Mouse (Mus musculus) lung, postnatal 0 days (tissue): Measurements from ENCODE around the gene Otof. TPM values are rescaled to one million over a fixed set of nuclear protein-coding genes. Genes with fewer than 3 reads are reported as not detected.
A peak's percentile ranks its signal among the peaks of the same experiment; 100 is the strongest.

Experiments
- ATAC-seq: fragments of 200-750 bp; cut with Nextera tagmentation; 2 replicates; pipeline ENCODE4 v1.8.0; 2017; ENCODE audit warnings: moderate library complexity
- DNase-seq: peaks from one replicate; pipeline ENCODE4 v3.0.0-alpha.2; 2016; ENCODE audit warnings: low spot score
- H3K27ac ChIP-seq: fragments of 300-500 bp; sonication (generic); 2 replicates; pipeline ENCODE4 v1.5.1; 2014; ENCODE audit warnings: antibody characterized with exemption, mild to moderate bottlenecking, low read length, mixed read lengths
- H3K27me3 ChIP-seq: fragments of 300-500 bp; sonication (generic); replicated peaks from 2 replicates; pipeline ENCODE4 v1.6.1; 2014; ENCODE audit warnings: low read length, mixed read lengths; ENCODE audit not compliant: insufficient read depth
- H3K36me3 ChIP-seq: fragments of 300-500 bp; sonication (generic); 2 replicates; pipeline ENCODE4 v1.6.1; 2014; ENCODE audit warnings: low read length, mixed read lengths; ENCODE audit not compliant: insufficient read depth
- H3K4me1 ChIP-seq: fragments of 300-500 bp; sonication (generic); 2 replicates; pipeline ENCODE4 v1.6.1; 2014; ENCODE audit warnings: antibody characterized with exemption, low read depth, low read length, mixed read lengths; ENCODE audit not compliant: insufficient read depth
- H3K4me2 ChIP-seq: fragments of 300-500 bp; sonication (generic); replicated peaks from 2 replicates; pipeline ENCODE4 v1.6.1; 2014; ENCODE audit warnings: low read depth, mild to moderate bottlenecking, low read length, moderate library complexity, mixed read lengths
- H3K4me3 ChIP-seq: fragments of 300-500 bp; sonication (generic); 2 replicates; pipeline ENCODE4 v1.5.1; 2014; ENCODE audit warnings: low read depth, low read length
- H3K9ac ChIP-seq: fragments of 300-500 bp; sonication (generic); replicated peaks from 2 replicates; pipeline ENCODE4 v1.6.1; 2014; ENCODE audit warnings: low read depth, mild to moderate bottlenecking
- H3K9me3 ChIP-seq: fragments of 300-500 bp; sonication (generic); 2 replicates; pipeline ENCODE4 v1.6.1; 2016; ENCODE audit warnings: low read length, mixed read lengths
- CTCF ChIP-seq: IDR thresholded peaks from 2 replicates; pipeline ENCODE4 v1.5.1; 2016; ENCODE audit warnings: antibody characterized with exemption, mild to moderate bottlenecking
- EP300 ChIP-seq: IDR thresholded peaks from 2 replicates; pipeline ENCODE4 v1.6.1; 2016; ENCODE audit warnings: antibody characterized with exemption, mild to moderate bottlenecking, control low read depth
- WGBS: fragments of 180-500 bp; shearing (Covaris S2); extraction: QIAGEN DNeasy Blood & Tissue Kit; methylation state at CpG from one replicate; pipeline ENCODE4 v1.1.7; 2014; 5-methylcytosine and 5-hydroxymethylcytosine counted together
- polyA plus RNA-seq: library from polyadenylated mRNA; unstranded; fragments of >200 nt; fragmentation: Nextera tagmentation; extraction: Ambion mirVana; gene quantifications from 2 replicates; pipeline ENCODE4 v1.2.1, GENCODE M21; 2015

Gene Otof
- polyA plus RNA-seq, 1 experiment from 2014 or later = 0.12 TPM

DNA sequence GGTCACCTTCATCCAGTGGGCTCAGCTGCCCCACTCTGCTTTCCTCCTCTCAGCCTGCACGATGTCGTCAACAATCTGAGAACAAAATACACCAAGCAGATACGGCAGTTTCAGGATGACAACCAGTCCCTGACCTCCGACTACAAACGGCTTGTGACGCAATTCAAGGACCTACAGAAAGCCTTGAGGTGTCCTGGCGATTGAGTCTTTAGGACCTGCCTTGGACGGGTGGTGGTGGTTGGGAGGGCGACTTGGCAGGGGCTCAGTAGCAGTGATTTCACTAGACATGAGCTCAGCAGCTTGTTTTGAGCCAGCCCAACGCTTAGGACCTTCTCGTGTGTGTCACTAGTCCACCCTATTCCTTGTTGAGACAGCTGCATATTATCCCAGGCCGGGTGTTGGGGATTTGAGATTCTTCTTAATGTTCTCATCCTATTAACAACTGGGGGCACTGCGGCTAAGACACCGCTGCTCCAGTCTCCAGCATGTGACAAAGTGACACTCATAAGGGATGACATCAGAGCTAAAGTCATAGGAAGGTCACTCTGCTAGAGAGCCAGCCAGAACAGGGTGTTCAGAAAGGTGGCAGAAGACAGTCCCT, 106.1 kb downstream of the Otof start:
- Histone ChIP-seq H3K27ac (no peak overlapping the region), H3K4me2 (no peak overlapping the region), H3K9me3 (no peaks in the 10 kb centered on the region), H3K36me3 (no peaks in the 10 kb centered on the region), H3K4me3 (no peak overlapping the region), H3K27me3 (no peaks in the 10 kb centered on the region), H3K4me1 (no peaks in the 10 kb centered on the region), H3K9ac (no peak overlapping the region)
- 57% methylated on average over 14 of the region's 14 CpGs for WGBS
- peak; percentile 60 for ATAC-seq
- no peak for TF ChIP-seq CTCF
- no peak for TF ChIP-seq EP300
- DNase-seq = peak; percentile 17

DNA sequence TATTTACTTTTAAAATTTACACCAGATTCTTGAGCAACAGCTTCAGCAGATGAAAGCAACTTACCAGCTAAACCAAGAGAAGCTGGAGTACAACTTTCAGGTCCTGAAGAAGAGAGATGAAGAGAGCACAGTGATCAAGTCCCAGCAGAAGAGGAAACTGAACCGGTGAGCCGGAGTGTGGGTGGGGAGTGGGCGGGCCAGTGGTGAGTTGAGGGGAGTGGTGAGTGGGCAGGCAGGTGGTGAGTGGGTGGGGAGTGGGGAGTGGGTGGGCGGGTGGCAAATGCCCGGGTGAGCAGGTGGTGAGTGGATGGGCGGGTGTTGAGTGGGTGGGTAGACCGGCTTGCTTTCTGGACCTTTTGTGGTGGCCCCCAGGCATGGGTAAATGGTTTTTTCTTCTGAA, 106.6 kb downstream of the Otof start:
- Histone ChIP-seq H3K27me3 (no peaks in the 10 kb centered on the region), H3K4me3 (no peak overlapping the region), H3K36me3 (no peaks in the 10 kb centered on the region), H3K4me1 (no peaks in the 10 kb centered on the region), H3K27ac (no peak overlapping the region), H3K4me2 (no peak overlapping the region), H3K9me3 (no peaks in the 10 kb centered on the region), H3K9ac (no peak overlapping the region)
- TF ChIP-seq EP300 (no peak), CTCF (no peak)
- ATAC-seq (no peak), DNase-seq (no peak)
- WGBS = 70% methylated on average over 7 of the region's 7 CpGs

DNA sequence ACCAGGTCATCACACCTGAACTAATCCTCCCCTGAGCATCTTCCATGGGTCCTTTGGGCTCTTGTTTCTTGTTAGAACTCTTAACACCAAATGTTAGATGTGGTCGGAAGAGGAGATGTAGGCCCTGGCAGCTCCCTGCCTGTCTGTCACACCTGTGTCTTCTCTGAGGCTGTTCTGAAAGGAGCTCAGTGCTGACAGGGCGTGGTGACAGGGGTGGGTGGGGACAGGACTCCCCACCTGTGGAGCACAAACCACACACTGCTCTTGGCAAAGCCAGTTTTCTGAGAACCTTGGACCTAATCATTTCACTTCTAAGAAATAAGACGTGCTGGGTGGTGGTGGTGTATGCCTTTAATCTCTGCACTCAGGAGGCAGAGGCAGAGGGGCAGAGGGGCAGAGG, 108.1 kb downstream of the Otof start:
- Histone ChIP-seq H3K9me3 (no peaks in the 10 kb centered on the region), H3K27ac (no peak overlapping the region), H3K27me3 (no peaks in the 10 kb centered on the region), H3K4me3 (no peak overlapping the region), H3K9ac (no peak overlapping the region), H3K4me1 (no peaks in the 10 kb centered on the region), H3K36me3 (no peaks in the 10 kb centered on the region), H3K4me2 (no peak overlapping the region)
- no peak for DNase-seq
- TF ChIP-seq EP300 = no peak
- no peak for TF ChIP-seq CTCF
- no peak for ATAC-seq
- 53% methylated on average over 3 of the region's 3 CpGs for WGBS

DNA sequence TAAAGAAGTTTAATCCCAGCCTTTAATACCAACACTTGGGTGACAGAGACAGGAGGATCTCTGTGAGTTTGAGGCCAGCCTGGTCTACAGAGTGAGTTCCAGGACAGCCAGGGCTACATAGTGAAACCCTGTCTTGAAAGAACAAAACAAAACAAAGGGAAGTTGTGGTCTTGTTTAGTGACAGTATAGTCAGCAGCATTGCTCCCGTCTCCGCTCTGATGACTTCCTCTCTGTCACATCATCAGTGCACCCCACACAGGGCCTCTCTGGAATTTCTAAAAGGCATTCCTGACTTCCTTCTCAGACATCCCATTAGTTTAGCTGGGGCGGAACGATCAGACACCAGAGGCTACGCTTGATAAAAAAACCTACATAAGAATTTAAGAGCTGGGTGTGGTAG, 117.8 kb downstream of the Otof start:
- 37% methylated on average over 5 of the region's 5 CpGs for WGBS
- H3K4me3 ChIP-seq = no peak overlapping the region
- H3K9ac ChIP-seq = no peak overlapping the region
- no peaks in the 10 kb centered on the region for H3K4me1 ChIP-seq
- DNase-seq (peak; percentile 14), ATAC-seq (no peak)
- H3K27ac ChIP-seq = no peak overlapping the region
- no peaks in the 10 kb centered on the region for H3K36me3 ChIP-seq
- no peak overlapping the region for H3K4me2 ChIP-seq
- TF ChIP-seq CTCF (no peak), EP300 (no peak)
- H3K9me3 ChIP-seq = no peaks in the 10 kb centered on the region
- H3K27me3 ChIP-seq = no peaks in the 10 kb centered on the region

DNA sequence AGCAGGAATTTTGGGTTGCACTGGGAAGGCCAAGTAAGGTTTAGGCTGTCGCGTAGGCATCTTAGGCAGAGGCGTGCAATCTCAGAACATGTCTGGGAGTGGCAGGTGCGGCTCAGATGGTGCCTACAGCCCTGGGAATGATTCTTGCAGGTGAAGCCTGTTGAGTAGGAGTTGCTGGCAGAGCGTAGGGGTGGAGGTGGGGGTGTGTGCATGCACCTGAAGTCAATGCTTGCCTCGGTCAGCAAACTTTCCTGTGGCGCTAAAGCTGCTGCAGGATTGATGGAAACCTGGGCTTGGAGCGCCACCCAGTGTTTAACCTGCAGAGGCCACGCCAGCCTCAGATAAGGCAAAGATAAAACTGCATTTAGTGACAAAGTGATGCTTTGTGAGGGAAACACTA, 118.6 kb downstream of the Otof start:
- Histone ChIP-seq H3K9ac (no peak overlapping the region), H3K4me2 (peak overlapping the region; percentile 39), H3K27me3 (no peaks in the 10 kb centered on the region), H3K36me3 (no peaks in the 10 kb centered on the region), H3K4me1 (no peaks in the 10 kb centered on the region), H3K4me3 (peak overlapping the region; percentile 19), H3K9me3 (no peaks in the 10 kb centered on the region), H3K27ac (no peak overlapping the region; the same call in 1 of the 2 replicates)
- WGBS = 4% methylated on average over 9 of the region's 9 CpGs
- peak; percentile 83 for DNase-seq
- TF ChIP-seq EP300 (no peak), CTCF (peak; percentile 94)
- ATAC-seq = peak; percentile 85

DNA sequence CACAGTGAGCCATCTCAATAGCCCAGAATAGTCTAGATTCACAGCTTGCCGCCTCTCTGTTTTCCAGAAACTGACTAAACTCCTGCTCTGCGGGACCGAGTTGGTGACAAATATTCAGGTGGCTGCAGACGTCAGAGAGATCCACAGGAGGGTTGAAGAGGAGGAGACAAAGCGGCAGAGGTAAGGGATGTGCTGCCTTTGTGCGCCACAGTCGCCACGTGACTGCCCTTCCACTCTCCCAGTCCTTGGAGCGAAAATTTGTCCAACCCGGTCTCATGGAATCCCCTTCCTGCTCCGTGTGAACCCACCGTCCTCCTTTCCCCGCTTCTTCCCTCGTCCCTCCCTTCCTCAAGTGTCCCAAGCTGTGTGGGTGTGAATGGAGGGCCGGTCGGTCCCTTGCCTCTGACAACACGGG, 119.1 kb downstream of the Otof start:
- no peak overlapping the region for H3K9ac ChIP-seq
- H3K4me2 ChIP-seq = peak overlapping the region; percentile 39
- H3K36me3 ChIP-seq = no peaks in the 10 kb centered on the region
- no peak for TF ChIP-seq CTCF
- TF ChIP-seq EP300 = no peak
- ATAC-seq (peak; percentile 21; the same call in 1 of the 2 replicates), DNase-seq (peak; percentile 15)
- no peaks in the 10 kb centered on the region for H3K4me1 ChIP-seq
- no peak overlapping the region; the same call in 1 of the 2 replicates for H3K27ac ChIP-seq
- peak overlapping the region; percentile 19 for H3K4me3 ChIP-seq
- 4% methylated on average over 17 of the region's 17 CpGs for WGBS
- no peaks in the 10 kb centered on the region for H3K9me3 ChIP-seq
- H3K27me3 ChIP-seq = no peaks in the 10 kb centered on the region
